Mouse (Mus musculus) lung, embryonic 16.5 days (tissue): ENCODE results near the gene Cep97. TPM values are rescaled to one million over a fixed set of nuclear protein-coding genes. Genes with fewer than 3 reads are reported as not detected.

Experiments
- polyA plus RNA-seq: library from polyadenylated mRNA; unstranded; fragments of >200 nt; fragmentation: Nextera tagmentation; extraction: Ambion mirVana; gene quantifications from 2 replicates; pipeline ENCODE4 v1.2.1, GENCODE M21; 2015

Cep97 gene
- polyA plus RNA-seq, 1 experiment from 2014 or later, result 11.0 TPM

Other genes starting within 250 kb of the Cep97 start
- gene Nfkbiz, start 96.0 kb downstream of the Cep97 start, polyA plus RNA-seq, result 10.4 and 11.0 TPM in 2 replicates
- 0.99 and 1.1 TPM in 2 replicates for gene Nxpe3, start 39.6 kb downstream of the Cep97 start, polyA plus RNA-seq
- gene Rpl24, start 31.4 kb upstream of the Cep97 start, polyA plus RNA-seq, result 682 and 760 TPM in 2 replicates
- 18.3 and 18.7 TPM in 2 replicates for gene Zbtb11, start 39.0 kb upstream of the Cep97 start, polyA plus RNA-seq
- 207 and 226 TPM in 2 replicates for gene Pcnp, start 94.9 kb upstream of the Cep97 start, polyA plus RNA-seq
- 20.9 and 23.9 TPM in 2 replicates for gene Trmt10c, start 103.0 kb upstream of the Cep97 start, polyA plus RNA-seq
- 25.9 and 28.5 TPM in 2 replicates for gene Senp7, start 113.5 kb upstream of the Cep97 start, polyA plus RNA-seq